Mouse (Mus musculus): ENCODE data around the gene Nes. TPM values are rescaled to one million over a fixed set of nuclear protein-coding genes. Genes with fewer than 3 reads are reported as not detected.
A peak's percentile ranks its signal among the peaks of the same experiment; 100 is the strongest.

The Nes gene
- polyA plus RNA-seq, 1 experiment: 44.3 TPM

- TF ChIP-seq POLR2A (IDR thresholded peaks at IDR 0.05; ENCODE audit: borderline replicate concordance, extremely low read depth, insufficient read depth, insufficient read length, poor library complexity, severe bottlenecking) (no peak), CTCF (IDR thresholded peaks at IDR 0.05; ENCODE audit: borderline replicate concordance, extremely low read depth, insufficient read depth, insufficient read length) (peak; percentile 38; the same call in 1 of the 2 replicates)
- DNase-seq (ENCODE audit: low read depth): no peak
These were observed 56.7 kb downstream of the Nes start, which contains the start of gene Hapln2 for GRCm38 (mm10) chr3:88027434-88028186. Gene Hapln2 (minus strand): TSS chr3:88027583.

Other genes starting within 250 kb of the Nes start
- 0.34 and 1.0 TPM in 2 replicates for gene Lrrc71, start 222.5 kb upstream of the Nes start, polyA plus RNA-seq (2012; rRNA removed)
- 1.4 and 3.8 TPM in 2 replicates for gene Ntrk1, start 175.9 kb upstream of the Nes start, polyA plus RNA-seq (2012; rRNA removed)
- 1.5 and 1.7 TPM in 2 replicates for gene Insrr, start 174.1 kb upstream of the Nes start, polyA plus RNA-seq (2012; rRNA removed)
- gene Pear1, start 146.8 kb upstream of the Nes start, polyA plus RNA-seq (2012; rRNA removed): 14.0 and 16.9 TPM in 2 replicates
- gene Sh2d2a, start 124.3 kb upstream of the Nes start, polyA plus RNA-seq (2012; rRNA removed): 0.04 TPM in 1 of 2 replicates, not detected in the other
- gene Prcc, start 85.5 kb upstream of the Nes start, polyA plus RNA-seq (2012; rRNA removed): 51.3 and 63.9 TPM in 2 replicates
- 164 and 172 TPM in 2 replicates for gene Hdgf, start 64.8 kb upstream of the Nes start, polyA plus RNA-seq (2012; rRNA removed)
- 76.1 and 81.0 TPM in 2 replicates for gene Mrpl24, start 51.6 kb upstream of the Nes start, polyA plus RNA-seq (2012; rRNA removed)
- gene Isg20l2, start 40.8 kb upstream of the Nes start, polyA plus RNA-seq (2012; rRNA removed): 29.2 and 29.4 TPM in 2 replicates
- gene Rrnad1, start 40.4 kb upstream of the Nes start, polyA plus RNA-seq (2012; rRNA removed): 41.0 and 55.9 TPM in 2 replicates
- gene Crabp2, start 22.4 kb upstream of the Nes start, polyA plus RNA-seq (2012; rRNA removed): 20.0 and 33.4 TPM in 2 replicates
- 56.8 and 62.0 TPM in 2 replicates for gene Bcan, start 29.2 kb downstream of the Nes start, polyA plus RNA-seq (2012; rRNA removed)
- 0.68 and 1.6 TPM in 2 replicates for gene Hapln2, start 56.5 kb downstream of the Nes start, polyA plus RNA-seq (2012; rRNA removed)
- gene Gpatch4, start 72.0 kb downstream of the Nes start, polyA plus RNA-seq (2012; rRNA removed): 8.3 and 15.6 TPM in 2 replicates
- gene Naxe, start 87.4 kb downstream of the Nes start, polyA plus RNA-seq (2012; rRNA removed): 87.8 and 101 TPM in 2 replicates
- not detected in 2 replicates for gene Ttc24, start 107.2 kb downstream of the Nes start, polyA plus RNA-seq (2012; rRNA removed)
- 10.1 and 17.2 TPM in 2 replicates for gene Iqgap3, start 110.9 kb downstream of the Nes start, polyA plus RNA-seq (2012; rRNA removed)
- 46.2 and 54.8 TPM in 2 replicates for gene Mef2d, start 171.3 kb downstream of the Nes start, polyA plus RNA-seq (2012; rRNA removed)

Measured in brain, embryonic 14.5 days (tissue).